In the genomic region with DNA sequence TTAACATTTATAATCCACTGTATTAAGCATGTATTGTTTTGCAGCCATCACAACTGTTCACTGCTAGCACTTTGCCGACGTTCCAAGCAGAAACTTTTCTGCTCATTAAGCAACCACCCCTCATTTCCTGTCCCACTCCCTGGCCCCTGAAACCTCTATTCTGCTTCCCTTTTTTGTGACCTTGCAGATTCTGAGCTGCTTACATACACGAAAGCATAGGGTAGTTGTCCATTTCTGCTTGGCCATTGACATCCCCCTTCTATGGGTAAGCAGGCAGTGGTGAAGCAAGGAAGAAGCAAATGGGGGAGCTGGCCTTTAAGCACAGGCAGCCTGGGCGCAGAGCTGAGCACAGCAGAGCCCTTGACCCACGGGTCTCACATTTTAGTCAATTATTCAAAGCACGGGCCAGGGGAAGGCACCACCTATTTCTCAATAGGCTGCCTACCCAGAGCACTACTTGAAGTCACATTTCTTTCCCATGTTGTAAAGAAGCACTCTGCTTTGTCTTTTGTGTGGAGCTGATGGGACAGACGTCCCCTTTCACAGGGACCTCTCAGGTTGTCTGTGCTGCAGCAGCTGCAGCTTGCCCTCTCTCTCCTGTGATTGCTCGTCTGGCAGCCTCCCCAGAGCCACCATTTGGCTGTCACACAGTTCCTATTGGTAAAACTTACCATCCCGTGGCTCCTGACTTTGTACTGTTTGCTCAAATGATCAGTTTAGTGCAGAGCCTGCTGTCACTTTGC, we compare ENCODE assay signal across 10 mouse cellular contexts. TPM values are rescaled to one million over a fixed set of nuclear protein-coding genes. Genes with fewer than 3 reads are reported as not detected.
DNase-seq lines count a peak whose midpoint lies in the region; ATAC-seq and TF ChIP-seq lines count a peak whose summit lies in the region.
"Had no signal": no experiment of that assay in that cellular context is flagged by ENCODE, and none has a peak within 500 bp of the region (broad histone marks: within the 10 kb centered on the region; RNA-seq: fewer than 3 reads in every experiment).

No protein-coding gene starts in this region.

- intact Hi-C loops in left cerebral cortex, postnatal 36 days (cut with DNase I) = no loop called here

- H3K9ac ChIP-seq in midbrain, postnatal 0 days (replicated peaks; ENCODE audit: low read length, poor library complexity, severe bottlenecking) = no peak overlapping the region
- no peak overlapping the region for H3K9ac ChIP-seq in intestine, postnatal 0 days (ENCODE audit: low read depth, low read length)

- DNase-seq in kidney, adult 2 months = peak; percentile 36
- no peak for DNase-seq in kidney, adult 8-10 months
- peak; percentile 16 for DNase-seq in adrenal gland, postnatal 14 days
- no peak for DNase-seq in limb, embryonic 10.5 days (ENCODE audit: low spot score)
- peak; percentile 47 for DNase-seq in midbrain, postnatal 0 days (ENCODE audit: low spot score)
- DNase-seq in left cerebral cortex, postnatal 36 days (ENCODE audit: low spot score in 2 of 2) = no peak
- no peak for DNase-seq in urinary bladder, postnatal 14 days (ENCODE audit: low spot score)

- H3K27me3 ChIP-seq in kidney, adult 2 months (replicated peaks; ENCODE audit: control insufficient read depth, insufficient read depth, low read length) = no peaks in the 10 kb centered on the region
- no peaks in the 10 kb centered on the region for H3K27me3 ChIP-seq in limb, embryonic 10.5 days (ENCODE audit: low read depth, poor library complexity, severe bottlenecking)
- H3K27me3 ChIP-seq in midbrain, postnatal 0 days (ENCODE audit: insufficient read depth, low read length) = no peaks in the 10 kb centered on the region
- H3K27me3 ChIP-seq in intestine, postnatal 0 days (replicated peaks; ENCODE audit: control insufficient read depth, insufficient read depth, low read length) = no peaks in the 10 kb centered on the region

- no peak overlapping the region for H3K4me3 ChIP-seq in kidney, adult 2 months (ENCODE audit: insufficient read depth, low read depth, low read length)
- no peak overlapping the region for H3K4me3 ChIP-seq in limb, embryonic 10.5 days
- no peak overlapping the region for H3K4me3 ChIP-seq in midbrain, postnatal 0 days (ENCODE audit: low read depth, low read length)
- no peak overlapping the region for H3K4me3 ChIP-seq in intestine, postnatal 0 days (ENCODE audit: low read depth, low read length)
- H3K4me3 ChIP-seq: erythroblast, embryonic 14.5 days had no signal

- H3K36me3 ChIP-seq in kidney, adult 2 months (ENCODE audit: control insufficient read depth, insufficient read depth, low read length) = no peaks in the 10 kb centered on the region
- no peaks in the 10 kb centered on the region for H3K36me3 ChIP-seq in limb, embryonic 10.5 days
- no peaks in the 10 kb centered on the region for H3K36me3 ChIP-seq in midbrain, postnatal 0 days (ENCODE audit: insufficient read depth, low read length)
- H3K36me3 ChIP-seq in intestine, postnatal 0 days (ENCODE audit: control insufficient read depth, insufficient read depth) = no peaks in the 10 kb centered on the region

- no peaks in the 10 kb centered on the region for H3K4me1 ChIP-seq in kidney, adult 2 months (ENCODE audit: control insufficient read depth, insufficient read depth, low read length)
- H3K4me1 ChIP-seq in limb, embryonic 10.5 days = peaks cover 18% of the 10 kb centered on the region
- no peaks in the 10 kb centered on the region for H3K4me1 ChIP-seq in midbrain, postnatal 0 days (ENCODE audit: insufficient read depth, low read length)
- no peaks in the 10 kb centered on the region for H3K4me1 ChIP-seq in intestine, postnatal 0 days (replicated peaks; ENCODE audit: control insufficient read depth, insufficient read depth, low read length)

- 27% methylated on average over 9 of the region's 9 CpGs for WGBS in kidney, adult 2 months
- WGBS in limb, embryonic 10.5 days = 30% methylated on average over 9 of the region's 9 CpGs
- 40% methylated on average over 9 of the region's 9 CpGs for WGBS in midbrain, postnatal 0 days
- WGBS in intestine, postnatal 0 days = 40% methylated on average over 9 of the region's 9 CpGs

- no peak for TF ChIP-seq CTCF in kidney, adult 2 months (conservative IDR thresholded peaks at IDR 0.05; ENCODE audit: insufficient read depth, insufficient read length, low read depth, low read length)
- TF ChIP-seq CTCF in midbrain, postnatal 0 days (IDR thresholded peaks at IDR 0.05) = no peak
- TF ChIP-seq CTCF in intestine, postnatal 0 days (IDR thresholded peaks at IDR 0.05; ENCODE audit: low read depth) = no peak

- ATAC-seq in midbrain, postnatal 0 days (ENCODE audit: low FRiP score) = no peak
- ATAC-seq in intestine, postnatal 0 days = no peak

- H3K27ac ChIP-seq in kidney, adult 2 months (ENCODE audit: insufficient read depth, low read depth, low read length) = no peak overlapping the region
- H3K27ac ChIP-seq in limb, embryonic 10.5 days = peak overlapping the region; percentile 40; the same call in 1 of the 2 replicates
- 0 out of 2 replicates have a peak overlapping the region, but pooled peaks have one; percentile 18 for H3K27ac ChIP-seq in midbrain, postnatal 0 days (ENCODE audit: low read depth, low read length)
- H3K27ac ChIP-seq in intestine, postnatal 0 days (ENCODE audit: low read depth, low read length) = no peak overlapping the region

- H3K4me2 ChIP-seq in midbrain, postnatal 0 days (ENCODE audit: low read depth, low read length, poor library complexity, severe bottlenecking) = no peak overlapping the region
- H3K4me2 ChIP-seq in intestine, postnatal 0 days (replicated peaks; ENCODE audit: low read depth) = no peak overlapping the region

- no peaks in the 10 kb centered on the region for H3K9me3 ChIP-seq in limb, embryonic 10.5 days (replicated peaks)
- H3K9me3 ChIP-seq in midbrain, postnatal 0 days (ENCODE audit: low read length) = no peaks in the 10 kb centered on the region
- H3K9me3 ChIP-seq in intestine, postnatal 0 days (ENCODE audit: control insufficient read depth) = no peaks in the 10 kb centered on the region

- TF ChIP-seq POLR2A in kidney, adult 2 months (IDR thresholded peaks at IDR 0.05; ENCODE audit: low read depth, low read length) = no peak

RNA-seq across cellular contexts. Expression of a gene that starts 25.1 kb away (rescaled TPM):
- polyA plus RNA-seq in kidney, adult 2 months (2012; rRNA removed) = 1.6 and 1.9 TPM in 2 replicates
- total RNA-seq in adrenal gland, postnatal 14 days (2021) = 0.23 and 0.93 TPM in 2 replicates
- polyA plus RNA-seq in limb, embryonic 10.5 days (2016; fragmentation: Nextera tagmentation; extraction: Ambion mirVana) = 0.10 TPM in 1 of 2 replicates, not detected in the other
- not detected in 2 replicates for total RNA-seq in midbrain, postnatal 0 days (2014; rRNA removed)
- 0.11 TPM in 2 replicates for polyA plus RNA-seq in midbrain, postnatal 0 days (2015; fragmentation: Nextera tagmentation; extraction: Ambion mirVana)
- under 1 TPM in 1 of 2 experiments, not detected in 1; 0.36 TPM for total RNA-seq in left cerebral cortex, postnatal 36 days (2021)
- not detected in 2 replicates for polyA plus RNA-seq in intestine, postnatal 0 days (2015; fragmentation: Nextera tagmentation; extraction: Ambion mirVana)
- polyA plus RNA-seq: erythroblast, embryonic 14.5 days; limb, embryonic 11.5 days had no signal

Comparison
In these comparisons a context has a peak if more than half of its experiments do, and no peak if none do; other contexts are left out.
1. DNase-seq: peak in kidney, adult 2 months (single experiment), adrenal gland, postnatal 14 days (single experiment) and midbrain, postnatal 0 days (single experiment); none in kidney, adult 8-10 months (0 of 2), limb, embryonic 10.5 days (single experiment), left cerebral cortex, postnatal 36 days (0 of 2) and urinary bladder, postnatal 14 days (single experiment).
2. H3K27ac ChIP-seq: peak in limb, embryonic 10.5 days (single experiment) and midbrain, postnatal 0 days (single experiment); none in kidney, adult 2 months (single experiment) and intestine, postnatal 0 days (single experiment).